Mouse (Mus musculus) lung, adult 2 months (tissue): ENCODE data around the gene Soat2. TPM values are rescaled to one million over a fixed set of nuclear protein-coding genes. Genes with fewer than 3 reads are reported as not detected.

Experiments
- DNase-seq: peaks from one replicate; pipeline ENCODE4 v3.0.0; 2022
- H3K4me1 ChIP-seq: fragments of 200-500 bp; 2 replicates; pipeline ENCODE4 v1.6.1; 2011; ENCODE audit warnings: low read length; ENCODE audit not compliant: control insufficient read depth, insufficient read depth
- H3K4me3 ChIP-seq: fragments of 200-500 bp; replicated peaks from 2 replicates; pipeline ENCODE3; 2011; ENCODE audit warnings: low read depth, mild to moderate bottlenecking, control low read depth, low read length; ENCODE audit errors: extremely low read depth
- CTCF ChIP-seq: fragments of 200-500 bp; IDR thresholded peaks from 2 replicates; pipeline ENCODE4 v1.5.1; 2011; ENCODE audit warnings: mild to moderate bottlenecking, low read length, control low read depth; ENCODE audit not compliant: insufficient read depth
- POLR2A ChIP-seq: fragments of 200-500 bp; IDR thresholded peaks from 2 replicates; pipeline ENCODE4 v1.6.1; 2011; ENCODE audit warnings: low read depth, mild to moderate bottlenecking, control low read depth, low read length, borderline replicate concordance; ENCODE audit errors: extremely low read depth
- WGBS: fragments of 180-500 bp; shearing (Covaris S2); methylation state at CpG from one replicate; pipeline ENCODE4 v1.1.7; 2018; 5-methylcytosine and 5-hydroxymethylcytosine counted together
- polyA plus RNA-seq: library from polyadenylated mRNA; depleted of rRNA; stranded (reverse); fragments of >200 nt; gene quantifications from 2 replicates; pipeline ENCODE4 v1.2.3, GENCODE M21; 2012

Soat2 gene
- polyA plus RNA-seq, 1 experiment: 1.2 TPM

DNA sequence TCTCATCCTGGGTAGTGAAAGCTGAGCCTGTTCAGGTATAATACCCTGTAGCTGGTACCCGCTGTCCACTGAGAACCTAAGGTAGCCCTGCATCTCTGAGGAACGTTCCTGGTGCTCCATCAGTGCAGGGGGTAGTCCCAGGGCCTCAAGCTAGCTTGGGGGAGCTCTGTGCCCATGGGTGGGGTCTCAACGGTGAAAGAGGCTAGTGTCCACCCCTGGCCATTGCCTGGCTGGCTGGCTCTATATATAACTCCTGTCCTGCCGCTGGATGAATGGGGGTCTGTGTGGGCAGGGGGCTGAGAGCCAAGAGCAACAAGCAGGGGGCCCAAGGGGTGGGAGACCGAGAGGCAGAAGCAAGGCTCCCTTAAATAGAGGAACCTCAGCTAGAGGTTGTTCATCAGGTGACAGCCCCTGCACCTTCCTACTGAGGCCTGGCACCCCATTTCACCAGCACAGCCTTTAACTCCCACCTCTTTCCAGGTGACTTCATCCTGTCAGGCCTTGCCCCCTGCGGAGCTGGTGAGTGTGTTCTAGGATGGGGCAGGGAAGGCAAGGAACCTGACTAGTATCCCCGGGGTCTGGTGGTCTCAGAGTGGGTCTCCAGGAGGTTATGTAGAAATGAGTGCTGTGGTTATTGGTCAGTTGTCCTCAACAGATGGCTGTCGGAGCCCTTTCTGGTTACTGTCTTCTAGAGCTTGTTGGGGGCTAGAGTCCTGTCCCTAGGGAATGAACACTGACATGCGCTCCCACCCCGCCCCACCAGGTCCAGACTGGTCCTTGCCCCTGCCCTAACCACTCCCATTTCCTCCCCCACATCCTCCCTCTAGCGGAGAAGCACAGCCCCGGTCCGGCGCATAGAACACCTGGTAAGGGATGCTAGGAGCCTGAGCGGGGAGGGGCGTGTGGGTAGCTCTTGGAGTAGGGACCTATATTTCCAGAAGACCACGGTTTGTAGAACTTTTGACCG is 44.3 kb upstream of the Soat2 start:
- no peak for DNase-seq
- TF ChIP-seq POLR2A: no peak
- no peak for TF ChIP-seq CTCF
- H3K4me1 ChIP-seq: peaks cover 37% of the 10 kb centered on the region
- 25% methylated on average over 18 of the region's 18 CpGs for WGBS
- H3K4me3 ChIP-seq: peak overlapping the region; percentile 44

DNA sequence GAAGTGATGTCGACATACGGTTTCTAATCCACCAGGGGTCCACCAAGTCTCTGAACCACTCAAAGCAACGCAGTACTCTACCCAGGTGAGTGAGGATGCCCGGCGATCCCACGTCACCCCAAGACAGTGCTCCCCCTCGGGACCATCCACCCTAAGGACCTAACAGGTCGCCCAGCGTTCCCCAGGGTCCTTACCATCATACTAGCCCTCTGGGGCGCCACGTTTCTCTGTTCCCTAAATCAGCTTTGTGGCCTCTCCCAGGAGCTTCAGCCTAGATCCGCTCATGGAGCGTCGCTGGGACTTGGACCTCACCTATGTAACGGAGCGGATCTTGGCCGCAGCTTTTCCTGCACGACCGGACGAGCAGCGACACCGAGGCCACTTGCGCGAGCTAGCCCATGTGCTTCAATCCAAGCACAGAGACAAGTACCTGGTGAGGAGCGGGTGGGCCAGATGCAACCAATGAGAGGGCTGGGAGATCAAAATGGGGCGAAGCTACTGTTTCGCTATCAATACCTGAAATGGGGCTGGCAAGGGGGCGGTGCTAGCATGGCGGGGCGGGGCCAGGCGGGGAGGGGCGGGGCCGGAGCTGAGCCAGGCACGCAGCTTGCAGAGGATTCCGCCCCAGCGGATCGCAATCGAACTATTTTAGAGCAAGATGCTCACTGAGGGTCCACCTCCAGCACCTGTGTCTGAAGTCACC is 43.4 kb upstream of the Soat2 start:
- WGBS: 49% methylated on average over 38 of the region's 38 CpGs
- TF ChIP-seq CTCF (no peak), POLR2A (peak; percentile 10; the same call in 1 of the 2 replicates)
- no peak for DNase-seq
- Histone ChIP-seq H3K4me1 (peaks cover 28% of the 10 kb centered on the region), H3K4me3 (peak overlapping the region; percentile 1)

DNA sequence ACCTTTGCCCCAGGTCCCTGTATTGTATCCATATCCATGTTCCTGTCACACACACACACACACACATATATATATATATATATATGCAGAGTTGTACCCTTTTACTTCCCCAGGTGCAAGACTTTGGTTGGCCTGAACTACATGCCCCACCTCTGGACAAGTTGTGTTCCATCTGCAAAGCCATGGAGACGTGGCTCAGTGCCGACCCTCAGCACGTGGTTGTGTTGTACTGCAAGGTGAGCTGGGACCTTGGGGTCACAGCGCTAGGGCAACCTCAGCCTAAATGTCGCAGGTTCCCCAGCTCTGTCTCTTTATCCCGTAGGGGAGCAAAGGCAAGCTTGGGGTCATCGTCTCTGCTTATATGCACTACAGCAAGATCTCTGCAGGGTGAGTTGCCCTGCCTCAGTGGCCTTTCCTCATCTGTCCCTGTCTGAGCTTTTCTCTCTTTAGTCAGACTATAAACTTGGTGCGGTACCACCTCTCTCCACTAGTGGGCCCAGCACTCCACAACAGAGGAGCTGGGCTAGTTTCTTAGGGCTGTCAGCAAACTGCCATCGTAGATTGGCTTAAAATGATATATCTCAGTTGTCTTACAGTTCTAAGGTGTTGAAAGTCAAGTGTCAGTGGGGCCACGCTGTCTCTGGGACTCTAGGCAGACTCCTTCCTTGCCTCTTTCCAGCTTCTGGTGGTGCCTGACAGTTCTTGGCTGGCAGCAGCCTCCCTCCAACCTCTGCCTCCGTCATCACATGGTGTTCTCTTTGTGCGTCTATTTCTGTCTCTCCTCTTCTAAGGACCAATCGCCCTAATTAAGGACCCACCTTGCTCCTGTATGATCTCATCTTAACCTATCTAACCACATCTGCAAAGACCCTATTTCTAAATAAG is 42.4 kb upstream of the Soat2 start:
- H3K4me1 ChIP-seq: peaks cover 28% of the 10 kb centered on the region
- 46% methylated on average over 13 of the region's 13 CpGs for WGBS
- peak; percentile 61 for DNase-seq
- H3K4me3 ChIP-seq: no peak overlapping the region
- TF ChIP-seq CTCF (peak; percentile 61), POLR2A (peak; percentile 20; the same call in 1 of the 2 replicates)

DNA sequence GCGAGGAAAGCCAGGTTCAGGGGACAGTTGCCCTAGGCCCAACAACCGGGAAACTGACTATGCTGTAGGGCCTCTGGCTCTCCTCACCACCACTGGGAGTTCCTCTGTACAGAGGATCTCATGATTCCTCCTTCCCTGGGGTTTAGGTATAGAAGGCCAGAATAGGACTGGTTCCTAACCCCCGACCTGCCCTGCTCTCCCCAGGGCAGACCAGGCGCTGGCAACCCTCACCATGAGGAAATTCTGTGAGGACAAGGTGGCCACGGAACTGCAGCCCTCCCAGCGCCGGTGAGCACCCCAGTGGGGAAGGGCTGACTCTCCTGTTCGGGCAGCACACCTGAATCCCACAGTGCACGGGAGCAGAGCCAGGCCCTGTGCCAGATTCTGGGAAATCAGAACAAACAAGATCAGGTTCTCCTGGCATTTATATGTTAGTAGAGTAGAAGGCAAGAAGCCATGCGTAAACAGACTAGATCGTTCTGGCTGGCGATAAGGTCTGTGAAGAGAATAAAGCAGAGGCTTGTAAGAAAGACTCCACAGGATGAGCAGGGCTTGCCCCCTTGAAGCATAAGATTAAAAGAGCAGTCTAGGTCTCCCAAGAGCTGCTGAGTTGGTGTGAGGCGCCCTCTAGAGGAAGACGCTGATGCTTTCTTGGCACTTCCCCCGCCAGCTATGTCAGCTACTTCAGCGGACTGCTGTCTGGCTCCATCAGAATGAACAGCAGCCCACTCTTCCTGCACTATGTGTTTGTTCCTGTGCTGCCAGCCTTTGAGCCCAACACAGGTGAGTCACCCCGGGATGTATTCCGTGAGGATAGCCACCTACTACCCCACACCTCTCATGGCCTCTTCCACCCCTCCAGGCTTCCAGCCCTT is 41.4 kb upstream of the Soat2 start:
- WGBS: 38% methylated on average over 18 of the region's 18 CpGs
- TF ChIP-seq CTCF (peak; percentile 82), POLR2A (0 out of 2 replicates have a peak, but pooled peaks have one; percentile 8)
- DNase-seq: peak; percentile 72
- H3K4me3 ChIP-seq: no peak overlapping the region
- H3K4me1 ChIP-seq: peaks cover 28% of the 10 kb centered on the region

DNA sequence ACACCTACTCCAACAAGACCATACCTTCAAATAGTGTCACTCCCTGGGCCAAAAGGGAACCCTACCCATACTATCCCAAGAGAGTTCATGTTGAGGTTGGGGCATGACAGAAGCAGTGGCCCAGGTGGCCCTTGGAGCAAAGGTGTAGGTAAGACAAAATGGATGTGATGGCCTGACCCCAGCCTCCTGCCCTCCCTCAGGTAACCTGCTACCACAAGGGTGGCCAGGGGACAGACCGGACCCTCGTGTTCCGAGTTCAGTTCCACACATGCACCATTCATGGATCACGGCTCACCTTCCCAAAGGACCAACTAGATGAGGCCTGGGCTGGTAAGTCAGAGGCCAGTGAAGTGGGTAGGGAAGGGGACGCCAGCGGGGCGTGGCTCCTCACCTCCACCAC is 40.1 kb upstream of the Soat2 start:
- peak; percentile 31; the same call in 1 of the 2 replicates for TF ChIP-seq POLR2A
- no peak for TF ChIP-seq CTCF
- Histone ChIP-seq H3K4me3 (no peak overlapping the region), H3K4me1 (peaks cover 22% of the 10 kb centered on the region)
- DNase-seq: no peak
- 93% methylated on average over 7 of the region's 7 CpGs for whole genome bisulfite sequencing

DNA sequence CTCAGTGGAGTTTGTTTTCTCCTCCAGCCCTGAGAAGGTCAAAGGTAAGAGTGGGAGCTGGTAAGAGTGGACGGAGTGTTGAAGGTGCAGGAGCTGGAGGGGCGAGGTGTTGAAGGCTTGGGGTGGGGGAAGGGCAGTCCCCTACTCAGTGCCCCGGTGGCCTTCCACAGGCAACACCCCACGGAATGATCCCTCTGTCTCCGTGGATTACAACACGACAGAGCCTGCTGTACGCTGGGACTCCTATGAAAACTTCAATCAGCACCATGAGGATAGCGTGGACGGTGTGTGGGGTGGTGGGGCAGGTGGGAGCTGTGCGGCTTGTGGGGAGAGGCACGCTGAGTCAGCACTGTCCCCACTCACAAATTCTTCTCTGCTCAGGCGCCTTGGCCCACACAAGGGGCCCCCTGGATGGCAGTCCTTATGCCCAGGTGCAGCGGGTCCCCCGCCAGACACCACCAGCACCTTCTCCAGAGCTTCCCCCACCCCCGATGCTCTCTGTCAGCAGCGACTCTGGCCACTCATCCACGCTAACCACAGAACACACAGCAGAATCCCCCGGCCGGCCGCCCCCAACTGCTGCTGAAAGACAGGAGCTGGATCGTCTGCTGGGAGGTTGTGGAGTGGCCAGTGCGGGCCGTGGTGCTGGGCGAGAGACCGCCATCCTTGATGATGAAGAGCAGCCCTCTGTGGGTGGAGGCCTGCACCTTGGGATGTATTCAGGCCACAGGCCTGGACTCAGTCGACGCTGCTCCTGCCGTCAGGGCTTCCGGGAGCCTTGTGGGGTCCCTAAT is 39.4 kb upstream of the Soat2 start:
- TF ChIP-seq CTCF (no peak), POLR2A (no peak)
- no peak for DNase-seq
- H3K4me1 ChIP-seq: peaks cover 18% of the 10 kb centered on the region
- WGBS: 77% methylated on average over 29 of the region's 29 CpGs
- no peak overlapping the region for H3K4me3 ChIP-seq

DNA sequence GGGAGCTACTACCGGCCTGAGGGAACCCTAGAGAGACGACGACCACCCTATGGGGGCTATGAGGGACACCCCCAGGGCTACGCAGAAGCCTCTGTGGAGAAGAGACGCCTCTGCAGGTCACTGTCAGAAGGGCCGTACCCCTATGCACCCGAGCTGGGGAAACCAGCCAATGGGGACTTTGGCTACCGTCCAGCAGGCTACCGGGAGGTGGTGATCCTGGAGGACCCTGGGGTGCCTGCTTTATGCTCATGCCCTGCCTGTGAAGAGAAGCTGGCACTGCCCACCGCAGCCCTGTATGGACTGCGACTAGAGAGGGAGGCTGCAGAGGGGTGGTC is 38.9 kb upstream of the Soat2 start:
- Histone ChIP-seq H3K4me1 (peaks cover 12% of the 10 kb centered on the region), H3K4me3 (no peak overlapping the region)
- 71% methylated on average over 11 of the region's 11 CpGs for WGBS
- TF ChIP-seq POLR2A (no peak), CTCF (no peak)
- DNase-seq: no peak

DNA sequence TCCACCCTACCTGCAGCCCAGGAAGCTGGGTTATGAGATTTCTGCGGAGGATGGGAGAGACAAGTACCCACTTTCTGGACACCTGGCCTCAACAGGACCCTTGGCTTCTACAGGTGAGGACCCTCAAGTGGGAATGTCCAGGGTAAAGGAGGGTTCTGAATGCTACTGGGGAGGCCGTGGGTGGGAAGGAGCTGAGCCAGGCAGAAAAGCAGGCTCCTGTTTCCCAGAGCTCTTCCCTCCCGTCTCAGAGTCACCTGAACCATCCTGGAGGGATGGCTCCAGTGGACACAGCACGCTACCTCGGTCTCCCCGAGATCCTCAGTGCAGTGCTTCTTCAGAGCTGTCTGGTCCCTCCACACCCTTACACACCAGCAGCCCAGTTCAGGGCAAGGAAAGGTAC is 38.1 kb upstream of the Soat2 start:
- DNase-seq: no peak
- TF ChIP-seq POLR2A: peak; percentile 36; the same call in 1 of the 2 replicates
- TF ChIP-seq CTCF: no peak
- 93% methylated on average over 6 of the region's 6 CpGs for WGBS
- H3K4me1 ChIP-seq: peaks cover 10% of the 10 kb centered on the region
- H3K4me3 ChIP-seq: no peak overlapping the region

DNA sequence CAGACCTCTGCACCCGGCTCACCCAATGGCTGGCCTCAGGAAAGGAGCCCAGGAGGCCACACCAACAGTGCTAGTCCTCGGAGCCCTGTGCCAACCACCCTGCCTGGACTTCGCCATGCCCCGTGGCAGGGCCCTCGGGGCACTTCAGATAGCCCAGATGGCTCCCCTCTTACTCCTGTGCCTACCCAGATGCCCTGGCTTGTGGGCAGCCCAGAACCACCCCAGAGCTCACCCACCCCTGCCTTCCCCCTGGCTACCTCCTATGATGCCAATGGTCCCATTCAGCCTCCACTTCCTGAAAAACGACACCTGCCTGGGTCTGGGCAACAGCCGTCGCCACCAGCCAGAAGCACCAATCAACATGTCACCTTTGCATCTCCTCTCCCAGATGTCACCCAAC is 37.5 kb upstream of the Soat2 start:
- H3K4me1 ChIP-seq: peaks cover 11% of the 10 kb centered on the region
- no peak for TF ChIP-seq POLR2A
- TF ChIP-seq CTCF: no peak
- H3K4me3 ChIP-seq: no peak overlapping the region
- DNase-seq: no peak
- 70% methylated on average over 8 of the region's 8 CpGs for WGBS
